Comparison of ENCODE assay signal across 8 mouse cellular contexts in genomic region chr7:141476981-141477370, GRCm38 (mm10). TPM values are rescaled to one million over a fixed set of nuclear protein-coding genes. Genes with fewer than 3 reads are reported as not detected.
DNase-seq lines count a peak whose midpoint lies in the region; ATAC-seq lines count a peak whose summit lies in the region.

No protein-coding gene starts in this region.

- ATAC-seq in heart, embryonic 14.5 days (ENCODE audit: insufficient number of reproducible peaks, insufficient read depth, low FRiP score, low read depth), result no peak
- 0 out of 2 replicates have a peak, but pooled peaks have one; percentile 4 for ATAC-seq in liver, embryonic 16.5 days (ENCODE audit: low read depth)
- ATAC-seq in granulocyte monocyte progenitor cell, adult 5-6 weeks (replicated peaks; ENCODE audit: poor library complexity, severe bottlenecking), result no peak
- no peak for ATAC-seq in cerebellum, adult (ENCODE audit: insufficient number of reproducible peaks, low FRiP score, low TSS enrichment)

- peaks cover 38 to 57% of the 10 kb centered on the region in 2 experiments for H3K4me1 ChIP-seq in heart, embryonic 14.5 days (ENCODE audit: control insufficient read depth in 2 of 2, insufficient read depth in 2 of 2, low read length in 2 of 2)
- H3K4me1 ChIP-seq in liver, embryonic 16.5 days (ENCODE audit: control insufficient read depth, low read depth, low read length), result peaks cover 63% of the 10 kb centered on the region

- peaks cover 10% of the 10 kb centered on the region for H3K36me3 ChIP-seq in heart, embryonic 14.5 days (ENCODE audit: control insufficient read depth, insufficient read depth, low read length)
- H3K36me3 ChIP-seq in liver, embryonic 16.5 days (ENCODE audit: control insufficient read depth, insufficient read depth), result peaks cover 3% of the 10 kb centered on the region; the same call in 1 of the 2 replicates

- WGBS in heart, embryonic 14.5 days, result 12% methylated on average over 7 of the region's 7 CpGs
- 2% methylated on average over 7 of the region's 7 CpGs for WGBS in liver, embryonic 16.5 days (ENCODE audit: insufficient replicate concordance)

- DNase-seq in cerebellum, adult 9-11 months, result peak; percentile 58
- DNase-seq in cerebellum, adult 11 months, result no peak
- DNase-seq in A20 (ENCODE audit: low read depth, low spot score), result peak; percentile 41
- DNase-seq in right cerebral cortex, adult 18-20 months, result no peak

- peak overlapping the region; percentile 86 for H3K9ac ChIP-seq in heart, embryonic 14.5 days (ENCODE audit: low read length)
- peak overlapping the region; percentile 34 for H3K9ac ChIP-seq in liver, embryonic 16.5 days (ENCODE audit: low read depth, low read length)

- H3K4me3 ChIP-seq in heart, embryonic 14.5 days (ENCODE audit: control insufficient read depth in 1 of 2, insufficient read depth in 1 of 2, low read depth in 1 of 2, low read length in 2 of 2), result peak overlapping the region; percentile 81 to 86
- peak overlapping the region; percentile 84 for H3K4me3 ChIP-seq in liver, embryonic 16.5 days (ENCODE audit: low read depth, low read length)

- peak overlapping the region; percentile 95 to 98 for H3K27ac ChIP-seq in heart, embryonic 14.5 days (replicated peaks in 1 of 2; ENCODE audit: control insufficient read depth in 1 of 2, insufficient read depth in 1 of 2, low read depth in 2 of 2, low read length in 2 of 2)
- H3K27ac ChIP-seq in liver, embryonic 16.5 days (ENCODE audit: low read length), result peak overlapping the region; percentile 92

- peak overlapping the region; percentile 97 for H3K4me2 ChIP-seq in heart, embryonic 14.5 days (ENCODE audit: low read length)
- H3K4me2 ChIP-seq in liver, embryonic 16.5 days (ENCODE audit: low read depth, low read length), result peak overlapping the region; percentile 99

- no peaks in the 10 kb centered on the region for H3K27me3 ChIP-seq in heart, embryonic 14.5 days (ENCODE audit: control insufficient read depth, insufficient read depth, low read length)
- peaks cover 12% of the 10 kb centered on the region for H3K27me3 ChIP-seq in liver, embryonic 16.5 days (ENCODE audit: control insufficient read depth, insufficient read depth, low read depth, low read length)

- H3K9me3 ChIP-seq in heart, embryonic 14.5 days (ENCODE audit: control insufficient read depth, low read length), result no peaks in the 10 kb centered on the region
- H3K9me3 ChIP-seq in liver, embryonic 16.5 days (replicated peaks; ENCODE audit: control insufficient read depth, low read length), result no peaks in the 10 kb centered on the region

RNA-seq across cellular contexts. Expression of gene Tspan4, which starts 1.9 kb away (rescaled TPM):
- 61.5 and 65.0 TPM in 2 replicates for polyA plus RNA-seq in heart, embryonic 14.5 days (2014; fragmentation: Nextera tagmentation; extraction: Ambion mirVana)
- 46.1 and 47.2 TPM in 2 replicates for polyA plus RNA-seq in liver, embryonic 16.5 days (2015; fragmentation: Nextera tagmentation; extraction: Ambion mirVana)
- 50.4 and 53.8 TPM in 2 replicates for total RNA-seq in granulocyte monocyte progenitor cell, adult 5-6 weeks (2014; fragmentation: Nextera tagmentation)
- 42.6 and 44.9 TPM in 2 replicates for total RNA-seq in granulocyte monocyte progenitor cell, adult 5-6 weeks (2017)

RNA-seq across cellular contexts. Expression of gene Polr2l, which starts 2.0 kb away (rescaled TPM):
- 73.2 and 78.0 TPM in 2 replicates for polyA plus RNA-seq in heart, embryonic 14.5 days (2014; fragmentation: Nextera tagmentation; extraction: Ambion mirVana)
- polyA plus RNA-seq in liver, embryonic 16.5 days (2015; fragmentation: Nextera tagmentation; extraction: Ambion mirVana), result 36.4 and 39.2 TPM in 2 replicates
- 36.4 and 59.6 TPM in 2 replicates for total RNA-seq in granulocyte monocyte progenitor cell, adult 5-6 weeks (2014; fragmentation: Nextera tagmentation)
- total RNA-seq in granulocyte monocyte progenitor cell, adult 5-6 weeks (2017), result 40.9 and 43.5 TPM in 2 replicates

RNA-seq across cellular contexts. Expression of gene Cd151, which starts 9.8 kb away (rescaled TPM):
- 77.5 and 115 TPM in 2 replicates for polyA plus RNA-seq in heart, embryonic 14.5 days (2014; fragmentation: Nextera tagmentation; extraction: Ambion mirVana)
- polyA plus RNA-seq in liver, embryonic 16.5 days (2015; fragmentation: Nextera tagmentation; extraction: Ambion mirVana), result 5.3 and 6.9 TPM in 2 replicates
- total RNA-seq in granulocyte monocyte progenitor cell, adult 5-6 weeks (2014; fragmentation: Nextera tagmentation), result 19.2 and 20.0 TPM in 2 replicates
- total RNA-seq in granulocyte monocyte progenitor cell, adult 5-6 weeks (2017), result 18.4 and 20.4 TPM in 2 replicates

RNA-seq across cellular contexts. Expression of gene Cracr2b, which starts 16.1 kb away (rescaled TPM):
- 20.4 and 25.6 TPM in 2 replicates for polyA plus RNA-seq in heart, embryonic 14.5 days (2014; fragmentation: Nextera tagmentation; extraction: Ambion mirVana)
- polyA plus RNA-seq in liver, embryonic 16.5 days (2015; fragmentation: Nextera tagmentation; extraction: Ambion mirVana), result 3.7 and 4.8 TPM in 2 replicates
- total RNA-seq in granulocyte monocyte progenitor cell, adult 5-6 weeks (2014; fragmentation: Nextera tagmentation), result 15.8 and 21.3 TPM in 2 replicates
- total RNA-seq in granulocyte monocyte progenitor cell, adult 5-6 weeks (2017), result 14.9 and 15.8 TPM in 2 replicates

RNA-seq across cellular contexts. Expression of gene Pnpla2, which starts 22.0 kb away (rescaled TPM):
- 48.7 and 49.0 TPM in 2 replicates for polyA plus RNA-seq in heart, embryonic 14.5 days (2014; fragmentation: Nextera tagmentation; extraction: Ambion mirVana)
- polyA plus RNA-seq in liver, embryonic 16.5 days (2015; fragmentation: Nextera tagmentation; extraction: Ambion mirVana), result 14.9 and 15.5 TPM in 2 replicates
- total RNA-seq in granulocyte monocyte progenitor cell, adult 5-6 weeks (2014; fragmentation: Nextera tagmentation), result 93.9 and 97.0 TPM in 2 replicates
- 19.0 and 35.1 TPM in 2 replicates for total RNA-seq in granulocyte monocyte progenitor cell, adult 5-6 weeks (2017)

Comparison
In these comparisons a context has a peak if more than half of its experiments do, and no peak if none do; other contexts are left out.
1. DNase-seq: peak in cerebellum, adult 9-11 months (single experiment) and A20 (single experiment); none in cerebellum, adult 11 months (single experiment) and right cerebral cortex, adult 18-20 months (single experiment).